Mouse (Mus musculus): ENCODE measurements around the gene Fgfr2.

Gene Fgfr2

GRCm38 (mm10) chr7:132888518-132889249, 234.5 kb downstream of the Fgfr2 start:
- no peak for DNase-seq (ENCODE audit: low spot score in 2 of 2)

- no peak for DNase-seq (ENCODE audit: low spot score in 2 of 2)
Measured at GRCm38 (mm10) chr7:132888052-132888451, 235.1 kb downstream of the Fgfr2 start.

- no peak for DNase-seq (ENCODE audit: low spot score in 2 of 2)
Measured at GRCm38 (mm10) chr7:132887019-132887804, 235.9 kb downstream of the Fgfr2 start.

GRCm38 (mm10) chr7:132884031-132884430, 239.1 kb downstream of the Fgfr2 start:
- no peak for DNase-seq (ENCODE audit: low spot score in 2 of 2)

GRCm38 (mm10) chr7:132882343-132882742, 240.8 kb downstream of the Fgfr2 start:
- DNase-seq (ENCODE audit: low spot score in 2 of 2) = no peak

- no peak for DNase-seq (ENCODE audit: low spot score in 2 of 2)
Measured at GRCm38 (mm10) chr7:132880276-132880675, 242.9 kb downstream of the Fgfr2 start.

- DNase-seq (ENCODE audit: low spot score in 2 of 2) = no peak
Measured at GRCm38 (mm10) chr7:132875391-132876086, 247.6 kb downstream of the Fgfr2 start.

- DNase-seq (ENCODE audit: low spot score in 2 of 2) = no peak
Measured at GRCm38 (mm10) chr7:132873043-132873442, 250.1 kb downstream of the Fgfr2 start.

GRCm38 (mm10) chr7:132866316-132866715, 256.8 kb downstream of the Fgfr2 start:
- DNase-seq (ENCODE audit: low spot score in 2 of 2) = no peak

GRCm38 (mm10) chr7:132859042-132859958, 263.9 kb downstream of the Fgfr2 start, which contains the start of gene Abraxas2:
Gene Abraxas2, plus strand, starts transcription at chr7:132859225.
- peak; percentile 73 to 88 for DNase-seq (ENCODE audit: low spot score in 2 of 2)

- no peak for DNase-seq (ENCODE audit: low spot score in 2 of 2)
Measured at GRCm38 (mm10) chr7:132858043-132858608, 265.0 kb downstream of the Fgfr2 start.

GRCm38 (mm10) chr7:132856083-132856482, 267.1 kb downstream of the Fgfr2 start:
- DNase-seq (ENCODE audit: low spot score in 2 of 2) = no peak

- DNase-seq (ENCODE audit: low spot score in 2 of 2) = peak; percentile 29 to 33
Measured at GRCm38 (mm10) chr7:132853946-132854345, 269.2 kb downstream of the Fgfr2 start.

GRCm38 (mm10) chr7:132853361-132853760, 269.8 kb downstream of the Fgfr2 start:
- DNase-seq (ENCODE audit: low spot score in 2 of 2) = no peak

GRCm38 (mm10) chr7:132852173-132852844, 270.8 kb downstream of the Fgfr2 start, which contains the start of gene Eef1akmt2:
Gene Eef1akmt2, minus strand, starts transcription at chr7:132852673.
- DNase-seq (ENCODE audit: low spot score in 2 of 2) = peak; percentile 69 to 81

GRCm38 (mm10) chr7:132843152-132843551, 280.0 kb downstream of the Fgfr2 start:
- no peak for DNase-seq (ENCODE audit: low spot score in 2 of 2)

GRCm38 (mm10) chr7:132842455-132842854, 280.7 kb downstream of the Fgfr2 start:
- DNase-seq (ENCODE audit: low spot score in 2 of 2) = no peak

GRCm38 (mm10) chr7:132841287-132841686, 281.9 kb downstream of the Fgfr2 start:
- no peak for DNase-seq (ENCODE audit: low spot score in 2 of 2)

GRCm38 (mm10) chr7:132830955-132831354, 292.2 kb downstream of the Fgfr2 start:
- no peak for DNase-seq (ENCODE audit: low spot score in 2 of 2)

- DNase-seq (ENCODE audit: low spot score in 2 of 2) = no peak
Measured at GRCm38 (mm10) chr7:132824346-132825022, 298.7 kb downstream of the Fgfr2 start.
